Mouse (Mus musculus): ENCODE results near the gene Trmt61a. TPM values are rescaled to one million over a fixed set of nuclear protein-coding genes. Genes with fewer than 3 reads are reported as not detected.

The Trmt61a gene
- polyA plus RNA-seq, 1 experiment, result 40.6 TPM

DNA sequence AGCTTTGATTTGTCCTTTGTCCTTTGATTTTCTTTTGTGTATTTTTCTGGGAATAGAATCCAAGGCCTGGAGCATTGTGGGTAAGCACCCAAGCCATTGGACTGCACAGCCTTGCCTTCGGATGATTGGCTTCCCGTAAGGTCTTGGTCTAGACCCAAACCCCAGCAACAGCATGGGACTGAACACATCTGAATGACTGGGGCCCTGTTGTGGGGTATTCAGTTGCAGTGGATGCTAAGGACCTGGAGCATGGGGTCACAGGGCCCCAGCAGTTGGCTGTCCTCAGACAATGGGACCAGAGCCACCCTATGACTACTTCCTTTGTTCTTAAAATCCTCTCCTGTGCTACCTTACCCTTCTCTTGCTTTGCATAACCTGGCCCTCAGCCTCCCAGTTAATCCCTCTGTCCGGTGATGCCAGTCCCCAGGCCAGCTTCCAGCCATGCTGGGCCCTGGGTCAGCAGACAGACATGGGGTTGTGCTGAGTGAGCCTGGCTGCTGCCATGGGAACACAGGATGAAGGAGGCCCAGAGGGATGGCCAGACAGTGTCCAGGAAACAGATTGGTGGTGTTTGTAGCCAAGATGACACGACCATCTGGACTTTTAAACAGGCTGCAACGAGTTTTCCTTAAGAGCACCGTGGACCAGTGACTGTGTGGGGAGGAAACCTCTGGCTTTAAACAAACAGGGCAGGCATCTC lies 46.9 kb downstream of the Trmt61a start:
- DNase-seq (ENCODE audit: low read depth in 1 of 2, low spot score in 2 of 2), result no peak
- 87% methylated on average over 6 of the region's 6 CpGs for WGBS
- TF ChIP-seq CTCF (IDR thresholded peaks at IDR 0.05; ENCODE audit: extremely low read depth, insufficient read depth, insufficient read length, insufficient replicate concordance), result no peak
- no peak for TF ChIP-seq POLR2A (IDR thresholded peaks at IDR 0.05; ENCODE audit: low read depth, low read length)
- Histone ChIP-seq H3K27ac (ENCODE audit: insufficient read depth, low read length) (no peak overlapping the region), H3K36me3 (ENCODE audit: control insufficient read depth, insufficient read depth, low read length) (peaks cover 6% of the 10 kb centered on the region), H3K4me3 (ENCODE audit: extremely low read depth, insufficient read depth, insufficient read length) (no peak overlapping the region), H3K4me1 (ENCODE audit: control insufficient read depth, insufficient read depth, insufficient read length) (no peaks in the 10 kb centered on the region), H3K27me3 (ENCODE audit: control insufficient read depth, insufficient read depth, low read length) (no peaks in the 10 kb centered on the region)

DNA sequence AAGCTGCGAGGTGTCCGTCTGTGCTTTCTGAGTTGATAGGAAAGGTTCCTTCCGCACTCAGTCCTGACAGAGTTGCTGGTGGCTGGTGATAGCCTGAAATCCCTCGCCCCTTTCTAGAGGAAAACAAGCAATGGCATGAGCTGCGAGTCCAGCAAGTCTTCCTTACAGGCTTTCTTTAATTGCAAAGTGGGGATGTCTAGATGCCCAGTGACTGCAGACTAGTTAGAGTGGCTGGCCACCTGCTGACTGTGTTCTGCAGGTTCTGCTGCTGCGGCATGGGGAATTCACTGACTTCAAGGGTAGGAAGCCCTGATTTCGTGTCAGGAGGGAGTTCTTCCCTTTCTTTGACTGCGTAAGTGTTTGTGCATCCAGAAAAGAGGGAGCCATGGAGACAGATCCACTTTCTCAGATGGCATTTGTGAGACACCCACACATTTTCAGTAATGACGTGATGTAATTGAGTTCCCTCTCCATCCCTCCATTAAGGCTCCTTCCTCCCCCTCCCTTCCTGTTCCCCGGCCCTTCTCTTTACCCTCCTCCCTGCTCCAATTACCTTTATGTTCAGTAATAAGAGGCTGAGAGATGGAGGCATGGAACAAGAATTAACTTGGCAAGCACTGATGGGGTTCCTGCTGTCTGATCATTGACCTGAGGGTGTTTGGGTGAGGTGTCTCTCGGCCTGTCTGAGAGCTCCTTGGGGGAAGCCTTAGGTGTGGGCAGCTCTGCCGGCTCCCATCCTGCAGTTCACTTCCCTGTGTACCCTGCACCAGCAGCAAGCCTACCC lies 47.6 kb downstream of the Trmt61a start:
- Histone ChIP-seq H3K27ac (ENCODE audit: insufficient read depth, low read length) (no peak overlapping the region), H3K4me3 (ENCODE audit: extremely low read depth, insufficient read depth, insufficient read length) (no peak overlapping the region), H3K27me3 (ENCODE audit: control insufficient read depth, insufficient read depth, low read length) (no peaks in the 10 kb centered on the region), H3K36me3 (ENCODE audit: control insufficient read depth, insufficient read depth, low read length) (peaks cover 6% of the 10 kb centered on the region), H3K4me1 (ENCODE audit: control insufficient read depth, insufficient read depth, insufficient read length) (no peaks in the 10 kb centered on the region)
- WGBS, result 87% methylated on average over 12 of the region's 12 CpGs
- no peak for TF ChIP-seq CTCF (IDR thresholded peaks at IDR 0.05; ENCODE audit: extremely low read depth, insufficient read depth, insufficient read length, insufficient replicate concordance)
- no peak for DNase-seq (ENCODE audit: low read depth in 1 of 2, low spot score in 2 of 2)

GRCm38 (mm10) chr12:111726122-111726463 lies 48.2 kb downstream of the Trmt61a start:
- Histone ChIP-seq H3K36me3 (ENCODE audit: control insufficient read depth, insufficient read depth, low read length) (peaks cover 6% of the 10 kb centered on the region), H3K4me1 (ENCODE audit: control insufficient read depth, insufficient read depth, insufficient read length) (no peaks in the 10 kb centered on the region), H3K27ac (ENCODE audit: insufficient read depth, low read length) (no peak overlapping the region), H3K27me3 (ENCODE audit: control insufficient read depth, insufficient read depth, low read length) (no peaks in the 10 kb centered on the region), H3K4me3 (ENCODE audit: extremely low read depth, insufficient read depth, insufficient read length) (no peak overlapping the region)
- no peak for TF ChIP-seq POLR2A (IDR thresholded peaks at IDR 0.05; ENCODE audit: low read depth, low read length)
- TF ChIP-seq CTCF (IDR thresholded peaks at IDR 0.05; ENCODE audit: extremely low read depth, insufficient read depth, insufficient read length, insufficient replicate concordance), result no peak
- 53% methylated on average over 4 of the region's 4 CpGs for WGBS
- no peak for DNase-seq (ENCODE audit: low read depth in 1 of 2, low spot score in 2 of 2)

GRCm38 (mm10) chr12:111727956-111728355 lies 50.1 kb downstream of the Trmt61a start:
- no peak for DNase-seq (ENCODE audit: low read depth in 1 of 2, low spot score in 2 of 2)
- no peak for TF ChIP-seq CTCF (IDR thresholded peaks at IDR 0.05; ENCODE audit: extremely low read depth, insufficient read depth, insufficient read length, insufficient replicate concordance)
- no peak for TF ChIP-seq POLR2A (IDR thresholded peaks at IDR 0.05; ENCODE audit: low read depth, low read length)
- H3K4me3 ChIP-seq (ENCODE audit: extremely low read depth, insufficient read depth, insufficient read length), result no peak overlapping the region
- H3K36me3 ChIP-seq (ENCODE audit: control insufficient read depth, insufficient read depth, low read length), result peaks cover 7% of the 10 kb centered on the region
- H3K4me1 ChIP-seq (ENCODE audit: control insufficient read depth, insufficient read depth, insufficient read length), result no peaks in the 10 kb centered on the region; the same call in 1 of the 2 replicates
- H3K27ac ChIP-seq (ENCODE audit: insufficient read depth, low read length), result no peak overlapping the region
- WGBS, result 94% methylated on average over 1 of the region's 1 CpGs
- no peaks in the 10 kb centered on the region for H3K27me3 ChIP-seq (ENCODE audit: control insufficient read depth, insufficient read depth, low read length)

DNA sequence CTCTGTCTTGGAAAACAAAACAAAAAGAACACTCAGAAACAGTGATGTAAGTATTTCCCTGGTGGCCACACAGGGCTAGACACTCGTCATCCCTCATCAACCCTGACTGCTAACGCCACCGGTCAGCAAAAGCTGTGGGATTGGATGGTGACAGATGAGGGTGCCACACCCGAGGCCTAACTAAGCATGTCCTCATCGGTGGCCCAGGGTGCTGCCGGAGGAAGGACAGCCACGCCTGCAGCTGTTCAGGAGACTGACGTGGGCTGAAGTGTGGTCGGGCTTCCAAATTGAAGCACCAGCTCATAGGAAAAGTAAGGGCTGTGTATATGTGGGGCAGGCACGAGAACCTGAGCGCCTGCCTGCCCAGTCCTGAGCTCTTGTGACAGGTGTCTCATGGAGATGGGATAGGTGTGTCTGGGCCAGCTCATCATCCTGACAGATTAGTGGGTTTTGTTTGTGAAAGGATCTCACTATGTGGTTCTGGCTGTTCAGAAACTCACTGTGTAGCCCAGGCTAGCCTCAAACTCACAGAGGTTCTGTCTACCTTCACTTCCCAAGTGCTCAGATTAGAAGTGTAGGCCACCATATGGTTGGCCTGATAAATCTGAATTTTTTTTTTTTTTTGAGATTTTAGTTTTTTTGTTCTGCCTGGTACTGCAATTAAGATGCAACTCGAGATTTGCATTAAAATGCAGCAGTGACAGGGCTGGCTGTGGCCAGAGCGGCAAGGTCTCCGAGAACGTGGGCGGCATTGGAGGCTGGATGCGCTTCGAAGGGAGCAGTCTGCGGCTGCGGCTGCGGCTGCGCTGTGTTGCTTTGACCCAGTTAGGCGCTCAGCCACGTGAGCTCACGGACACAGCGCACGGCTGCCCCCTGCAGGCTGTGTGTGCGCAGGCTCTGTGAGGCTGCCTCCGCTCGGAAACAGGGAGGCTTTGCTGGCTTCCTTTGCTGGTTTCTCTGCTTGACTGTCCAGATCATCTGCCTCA lies 54.2 kb downstream of the Trmt61a start:
- Histone ChIP-seq H3K4me1 (ENCODE audit: control insufficient read depth, insufficient read depth, insufficient read length) (no peaks in the 10 kb centered on the region; the same call in 1 of the 2 replicates), H3K27ac (ENCODE audit: insufficient read depth, low read length) (no peak overlapping the region), H3K36me3 (ENCODE audit: control insufficient read depth, insufficient read depth, low read length) (0 out of 2 replicates have a peak, but pooled peaks cover 3% of the 10 kb centered on the region), H3K27me3 (ENCODE audit: control insufficient read depth, insufficient read depth, low read length) (no peaks in the 10 kb centered on the region), H3K4me3 (ENCODE audit: extremely low read depth, insufficient read depth, insufficient read length) (no peak overlapping the region)
- WGBS, result 33% methylated on average over 30 of the region's 30 CpGs
- peak; percentile 98 for TF ChIP-seq CTCF (IDR thresholded peaks at IDR 0.05; ENCODE audit: extremely low read depth, insufficient read depth, insufficient read length, insufficient replicate concordance)
- no peak for TF ChIP-seq POLR2A (IDR thresholded peaks at IDR 0.05; ENCODE audit: low read depth, low read length)
- DNase-seq (ENCODE audit: low read depth in 1 of 2, low spot score in 2 of 2), result peak; percentile 76 to 80

DNA sequence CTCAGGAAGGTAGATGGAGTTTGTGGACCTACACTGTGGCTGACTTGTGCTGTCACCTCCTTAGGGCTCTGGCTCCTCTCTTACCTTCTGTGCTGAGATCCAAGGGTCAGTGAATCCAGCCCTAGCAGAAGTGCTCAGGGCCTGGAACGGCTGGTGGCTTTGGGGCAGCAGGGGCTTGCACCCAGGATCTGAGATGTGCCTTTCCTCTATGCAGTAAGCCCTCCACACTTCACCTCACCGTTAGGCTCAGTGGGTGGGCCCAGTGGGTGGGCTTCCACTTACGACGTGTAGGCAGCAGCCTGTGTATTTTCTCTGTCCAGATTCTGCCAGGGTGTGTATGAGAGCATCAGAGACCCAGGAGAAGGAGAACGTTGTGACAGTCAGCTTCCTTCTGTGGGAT lies 55.0 kb downstream of the Trmt61a start:
- Histone ChIP-seq H3K27ac (ENCODE audit: insufficient read depth, low read length) (no peak overlapping the region), H3K36me3 (ENCODE audit: control insufficient read depth, insufficient read depth, low read length) (0 out of 2 replicates have a peak, but pooled peaks cover 1% of the 10 kb centered on the region), H3K4me1 (ENCODE audit: control insufficient read depth, insufficient read depth, insufficient read length) (no peaks in the 10 kb centered on the region; the same call in 1 of the 2 replicates), H3K27me3 (ENCODE audit: control insufficient read depth, insufficient read depth, low read length) (no peaks in the 10 kb centered on the region), H3K4me3 (ENCODE audit: extremely low read depth, insufficient read depth, insufficient read length) (no peak overlapping the region)
- DNase-seq (ENCODE audit: low read depth in 1 of 2, low spot score in 2 of 2), result no peak
- 85% methylated on average over 5 of the region's 5 CpGs for WGBS
- no peak for TF ChIP-seq POLR2A (IDR thresholded peaks at IDR 0.05; ENCODE audit: low read depth, low read length)
- TF ChIP-seq CTCF (IDR thresholded peaks at IDR 0.05; ENCODE audit: extremely low read depth, insufficient read depth, insufficient read length, insufficient replicate concordance), result no peak

Other genes with a start within 250 kb of the Trmt61a start
- gene Tnfaip2, start 235.6 kb upstream of the Trmt61a start, polyA plus RNA-seq (2012; rRNA removed), result 46.4 and 51.9 TPM in 2 replicates
- 0.64 and 2.2 TPM in 2 replicates for gene Gm266, start 192.3 kb upstream of the Trmt61a start, polyA plus RNA-seq (2012; rRNA removed)
- gene Eif5, start 140.1 kb upstream of the Trmt61a start, polyA plus RNA-seq (2012; rRNA removed), result 72.9 and 100 TPM in 2 replicates
- 19.8 and 21.4 TPM in 2 replicates for gene Mark3, start 103.6 kb upstream of the Trmt61a start, polyA plus RNA-seq (2012; rRNA removed)
- 139 and 197 TPM in 2 replicates for gene Ckb, start 5.8 kb upstream of the Trmt61a start, polyA plus RNA-seq (2012; rRNA removed)
- 6.2 and 7.7 TPM in 2 replicates for gene Bag5, start 35.2 kb downstream of the Trmt61a start, polyA plus RNA-seq (2012; rRNA removed)
- gene Apopt1, start 35.2 kb downstream of the Trmt61a start, polyA plus RNA-seq (2012; rRNA removed), result 22.2 and 33.3 TPM in 2 replicates
- 43.5 and 46.4 TPM in 2 replicates for gene Klc1, start 80.7 kb downstream of the Trmt61a start, polyA plus RNA-seq (2012; rRNA removed)
- gene Xrcc3, start 135.8 kb downstream of the Trmt61a start, polyA plus RNA-seq (2012; rRNA removed), result 5.0 and 6.8 TPM in 2 replicates
- gene Zfyve21, start 136.1 kb downstream of the Trmt61a start, polyA plus RNA-seq (2012; rRNA removed), result 13.3 and 14.7 TPM in 2 replicates
- 13.7 and 13.8 TPM in 2 replicates for gene Ppp1r13b, start 230.0 kb downstream of the Trmt61a start, polyA plus RNA-seq (2012; rRNA removed)